Mouse (Mus musculus): Measurements from ENCODE around the gene Wwc1.

- TF ChIP-seq POLR2A (IDR thresholded peaks at IDR 0.05; ENCODE audit: extremely low read depth, insufficient read depth, low read length), result no peak
- no peak for TF ChIP-seq CTCF (IDR thresholded peaks at IDR 0.05; ENCODE audit: low read depth, low read length)
Observed at GRCm38 (mm10) chr11:35959270-35959669, 21.1 kb downstream of the Wwc1 start.

Data from liver, adult 2 months (tissue).